Mouse (Mus musculus) E14TG2a.4 (cell line): ENCODE data around the gene Dnal1.

Experiments used
- CTCF ChIP-seq: conservative IDR thresholded peaks from 2 replicates; pipeline ENCODE4 v1.5.1; 2014; ENCODE audit warnings: low read length
- NANOG ChIP-seq: IDR thresholded peaks from 2 replicates; pipeline ENCODE4 v1.6.1; 2014; ENCODE audit warnings: borderline replicate concordance, low read length, mixed read lengths
- POU5F1 ChIP-seq: IDR thresholded peaks from 2 replicates; pipeline ENCODE4 v1.6.1; 2014; ENCODE audit warnings: low read length, borderline replicate concordance

DNA sequence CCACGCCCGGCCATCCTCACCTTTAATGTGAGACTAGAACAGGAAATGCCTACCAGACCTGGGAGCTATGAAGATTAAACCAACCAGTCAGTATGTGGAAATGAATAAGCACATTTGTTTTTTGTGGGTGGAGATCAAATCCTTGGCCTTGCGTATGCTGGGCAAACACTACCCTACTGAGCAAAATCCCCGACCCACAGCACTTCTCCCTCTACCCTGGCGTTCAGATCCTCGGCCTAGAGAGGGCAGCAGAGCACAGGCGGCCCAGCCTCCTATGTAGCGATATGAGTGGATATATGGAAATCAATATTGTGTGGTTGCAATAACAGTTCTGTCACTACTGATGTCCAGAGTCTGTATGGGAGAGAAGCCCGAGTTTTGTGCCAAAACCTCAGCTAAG lies 49.0 kb downstream of the Dnal1 start:
- TF ChIP-seq CTCF (peak; percentile 41), NANOG (no peak), POU5F1 (no peak)
